Mouse (Mus musculus) regulatory T cell (primary cell): Measurements from ENCODE around the gene Vmn1r90.
"Not testable (repeated sequence)": the region's sequence is repeated elsewhere in the genome, so short reads cannot be mapped to it uniquely, and the experiment has no call there.

Experiments used
- in situ Hi-C: fragments of 300-600 bp; cut with MboI, MseI; formaldehyde crosslinking; loops from one replicate; pipeline ENCODE4 v1.15.1; 2025; ENCODE audit warnings: high pct_unique_total_duplicates

Vmn1r90 gene

GRCm38 (mm10) chr7:14563406-14563805, at the start of gene Vmn1r90:
TSS of gene Vmn1r90 (minus strand) at chr7:14563506.
- in situ Hi-C loops: no loop called here

DNA sequence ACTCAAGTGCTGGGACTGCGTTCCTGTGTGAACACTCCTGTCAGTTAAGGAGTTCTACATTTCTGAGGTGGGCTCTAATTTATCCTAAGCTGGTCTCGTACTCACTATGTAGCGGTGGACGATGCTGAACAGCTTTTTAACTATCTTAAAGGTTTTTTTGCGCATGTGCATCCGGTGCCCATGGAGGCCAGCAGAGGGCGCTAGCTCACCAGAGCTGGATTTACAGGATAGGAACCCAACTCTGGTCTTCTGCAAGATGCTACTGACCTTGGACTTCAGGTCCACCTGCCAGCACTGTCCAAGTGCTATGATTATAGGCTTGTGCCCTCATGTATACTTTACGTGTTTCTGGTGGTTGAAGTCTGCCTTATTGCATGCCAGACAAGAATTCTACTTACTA, 29.7 kb upstream of the Vmn1r90 start:
- in situ Hi-C loops: not testable (repeated sequence)

- in situ Hi-C loops: no loop called here
Measured at GRCm38 (mm10) chr7:14552284-14552683, 11.0 kb downstream of the Vmn1r90 start.

GRCm38 (mm10) chr7:14525280-14525679, 38.0 kb downstream of the Vmn1r90 start:
- in situ Hi-C loops: no loop called here

DNA sequence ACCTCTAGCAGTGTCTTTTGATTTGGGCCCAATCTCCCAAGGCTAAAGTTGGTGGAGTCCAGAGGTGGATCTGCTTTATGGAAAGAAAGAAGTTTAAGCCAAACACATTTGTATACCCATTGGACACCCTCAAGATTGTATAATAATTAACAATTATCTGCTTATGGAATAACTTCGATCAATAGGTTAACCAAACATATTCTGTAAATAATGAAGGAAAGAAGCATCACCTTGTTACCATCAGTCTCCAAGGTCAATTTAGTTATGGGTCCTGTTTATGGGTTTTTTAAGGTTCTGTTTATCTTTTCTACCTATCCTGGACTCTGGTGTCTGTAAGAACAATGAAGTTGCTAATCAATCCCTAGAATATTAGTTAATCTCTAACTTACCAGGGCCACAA, 40.7 kb downstream of the Vmn1r90 start:
- in situ Hi-C loops: no loop called here

DNA sequence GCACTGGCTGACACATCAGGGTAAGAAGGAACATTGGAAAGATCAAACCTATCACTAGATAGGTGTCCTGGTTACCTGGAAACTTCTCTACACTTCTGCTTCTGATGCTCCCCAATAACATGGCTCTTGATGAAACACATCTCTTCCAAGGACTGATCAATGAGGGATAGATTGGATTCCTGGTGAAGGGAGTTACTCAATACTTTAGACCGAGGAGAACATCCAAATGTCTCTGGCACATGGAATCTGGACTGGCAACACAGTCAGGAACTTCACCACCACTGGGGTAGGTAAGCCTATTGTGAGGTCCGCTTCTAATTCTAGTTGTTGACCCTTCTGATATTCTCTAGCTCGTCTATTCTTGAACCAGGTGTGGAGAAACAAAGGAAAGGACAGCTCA, 45.0 kb downstream of the Vmn1r90 start:
- in situ Hi-C loops: no loop called here
